Mouse (Mus musculus) ES-Bruce4 (cell line): ENCODE data around the gene AC134908.4.

Experiments used
- CTCF ChIP-seq: IDR thresholded peaks from one replicate; pipeline ENCODE4 v1.8.1; 2011; ENCODE audit warnings: low read depth, low read length
- EP300 ChIP-seq: IDR thresholded peaks from 2 replicates; pipeline ENCODE4 v1.6.1; 2011; ENCODE audit warnings: low read depth, low read length; ENCODE audit not compliant: insufficient read depth
- POLR2A ChIP-seq: IDR thresholded peaks from one replicate; pipeline ENCODE4 v1.8.1; 2011; ENCODE audit warnings: low read length; ENCODE audit not compliant: insufficient read depth

- TF ChIP-seq CTCF (peak; percentile 68), EP300 (no peak), POLR2A (no peak)
These were observed 5.6 kb upstream of the AC134908.4 start for GRCm38 (mm10) chr17:25801029-25801428.
